Mouse (Mus musculus): Measurements from ENCODE around the gene Colgalt1.

Colgalt1 gene

GRCm38 (mm10) chr8:71610822-71611651 is at the start of gene Colgalt1:
TSS of gene Colgalt1 (plus strand) at chr8:71610998.
- peak; percentile 95 to 97 for DNase-seq

DNA sequence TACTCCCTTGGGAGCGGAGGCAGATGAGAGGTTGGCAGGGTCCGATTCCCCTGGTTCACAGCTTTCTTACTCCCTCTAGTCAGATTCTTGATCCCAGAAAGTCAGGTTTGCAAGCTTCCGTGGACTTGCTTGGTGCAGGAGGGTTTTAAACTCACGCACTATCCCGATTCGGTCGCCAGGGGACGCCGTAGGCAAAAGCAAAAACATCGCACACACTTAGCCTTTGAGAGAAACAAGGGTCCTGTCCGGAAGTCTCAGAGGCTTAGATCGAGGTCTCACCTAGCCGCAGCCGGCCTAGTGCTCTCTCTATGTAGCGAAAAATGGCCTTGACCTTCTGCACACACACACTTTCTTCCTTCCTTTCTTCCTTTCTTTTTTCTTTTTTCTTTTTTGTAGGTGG is 49.4 kb upstream of the Colgalt1 start:
- DNase-seq = peak; percentile 78 to 82

DNA sequence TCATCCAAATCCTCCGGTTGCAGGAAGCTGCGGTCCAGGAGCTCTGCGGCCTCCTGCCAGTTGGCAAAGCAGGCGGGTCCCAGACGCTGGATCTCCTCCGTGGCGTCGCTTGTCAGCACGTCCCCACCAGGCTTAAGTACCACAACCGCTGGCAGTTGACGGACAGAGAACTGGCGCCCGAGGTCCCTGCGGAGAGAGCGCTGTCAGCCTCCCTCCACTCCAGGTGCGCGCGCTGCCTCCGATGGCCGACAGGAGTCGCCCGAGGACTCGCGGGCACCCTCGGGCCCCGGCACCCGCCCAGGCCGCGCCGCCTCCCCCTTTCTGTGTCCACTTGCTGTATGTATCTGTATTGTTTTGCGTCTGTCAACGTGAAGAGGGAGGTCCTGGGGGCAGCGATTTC is 48.0 kb upstream of the Colgalt1 start:
- DNase-seq = peak; percentile 84 to 90

- DNase-seq = peak in 1 of 2 experiments; percentile 55
Measured at GRCm38 (mm10) chr8:71563992-71564391, 46.8 kb upstream of the Colgalt1 start.

DNA sequence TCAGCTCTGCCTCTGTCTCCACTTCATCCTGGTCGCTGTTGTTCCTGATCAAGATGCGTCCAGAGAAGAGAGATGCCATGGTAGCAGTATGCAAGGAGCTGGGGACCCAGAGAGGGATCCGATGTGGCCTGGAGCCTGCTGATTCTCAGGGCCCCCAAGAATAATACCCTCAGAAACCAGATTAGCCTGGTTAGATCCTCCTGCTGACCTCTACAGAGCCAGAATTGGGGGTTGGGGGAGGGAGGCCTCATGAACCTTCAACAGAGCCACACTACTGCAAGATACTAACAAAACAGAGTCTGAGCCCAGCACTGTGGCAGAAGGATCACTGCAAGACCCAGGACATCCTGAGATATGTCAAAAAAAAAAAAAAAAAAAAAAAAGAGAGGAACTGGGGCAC is 44.3 kb upstream of the Colgalt1 start, which contains the start of gene Nxnl1:
TSS of gene Nxnl1 (minus strand) at position 101 of the 400 bp plus-strand sequence.
- DNase-seq = no peak

DNA sequence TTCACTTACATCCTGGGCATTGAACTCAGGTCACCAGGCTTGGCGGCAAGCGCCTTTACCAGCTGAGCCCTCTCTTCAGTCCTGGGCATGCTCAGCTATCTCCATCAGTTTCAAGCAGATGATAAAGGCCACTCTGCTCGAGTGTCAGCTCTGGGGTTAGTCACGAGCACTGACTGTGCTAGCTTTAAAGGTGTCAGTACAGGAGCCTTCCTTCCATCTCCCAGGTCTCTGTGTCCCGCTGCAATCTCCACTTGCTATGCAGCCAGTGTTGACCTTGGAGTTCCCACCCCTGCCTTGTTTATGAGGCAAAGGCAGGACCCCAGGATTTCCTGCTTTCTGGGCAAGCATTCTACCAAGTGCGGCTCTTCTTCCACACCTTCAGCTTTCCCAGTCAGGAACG is 43.2 kb upstream of the Colgalt1 start:
- no peak for DNase-seq

DNA sequence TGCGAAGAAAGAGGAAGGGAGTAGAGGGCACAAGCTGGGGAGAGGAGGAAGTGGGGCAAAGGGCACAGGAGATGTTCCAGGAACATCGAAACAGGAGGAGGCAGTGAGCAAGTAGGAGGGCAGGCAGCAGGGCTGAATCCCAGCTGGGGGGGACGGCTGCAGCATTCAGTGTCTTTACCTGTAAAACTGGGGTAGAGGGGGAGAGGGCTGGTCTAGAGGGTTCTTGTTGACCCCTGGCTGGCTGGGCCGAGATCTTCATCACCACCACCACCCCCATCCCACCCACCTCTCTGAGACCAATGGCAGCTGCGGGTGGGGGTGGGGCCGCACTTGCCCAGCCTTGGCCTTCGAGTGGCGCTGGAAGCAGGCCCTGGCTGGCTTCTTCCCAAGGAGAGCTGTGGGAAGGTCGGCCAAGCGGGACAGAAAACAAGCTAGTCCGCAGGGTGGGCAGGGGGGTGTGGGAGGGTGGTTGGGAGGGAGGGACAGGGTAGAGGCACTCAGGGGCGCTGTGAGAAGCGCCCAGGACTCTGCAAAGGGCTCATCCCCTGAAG is 42.3 kb upstream of the Colgalt1 start, which contains the start of gene Slc27a1:
TSS of gene Slc27a1 (plus strand) at position 496 of the 551 bp plus-strand sequence.
- DNase-seq = peak; percentile 87 to 91

DNA sequence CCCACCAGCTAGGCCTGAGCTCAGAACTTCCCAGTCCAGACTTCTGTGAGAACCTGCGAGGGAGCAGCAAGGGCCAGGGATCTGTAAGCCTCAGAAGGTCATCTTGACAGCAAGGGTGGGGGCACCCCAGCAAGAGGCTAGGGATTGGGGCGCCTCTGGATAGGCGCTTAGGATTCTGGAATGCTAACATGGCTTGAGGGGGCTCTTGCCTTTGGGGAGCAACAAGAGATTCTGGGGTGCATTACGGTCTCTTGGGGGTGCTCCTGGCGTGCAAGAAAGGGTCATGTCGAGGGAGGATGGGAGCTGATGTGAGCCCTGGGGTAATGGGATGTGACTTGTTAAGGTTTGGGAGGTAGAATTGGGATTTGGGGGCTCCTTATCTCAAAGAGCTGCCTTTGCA is 41.9 kb upstream of the Colgalt1 start:
- DNase-seq = peak; percentile 47

- DNase-seq = peak; percentile 94 to 95
Measured at GRCm38 (mm10) chr8:71569366-71570290, 41.2 kb upstream of the Colgalt1 start.

GRCm38 (mm10) chr8:71570291-71570954 is 40.4 kb upstream of the Colgalt1 start:
- peak; percentile 97 to 98 for DNase-seq

GRCm38 (mm10) chr8:71572077-71572476 is 38.7 kb upstream of the Colgalt1 start:
- peak; percentile 57 to 69 for DNase-seq

DNA sequence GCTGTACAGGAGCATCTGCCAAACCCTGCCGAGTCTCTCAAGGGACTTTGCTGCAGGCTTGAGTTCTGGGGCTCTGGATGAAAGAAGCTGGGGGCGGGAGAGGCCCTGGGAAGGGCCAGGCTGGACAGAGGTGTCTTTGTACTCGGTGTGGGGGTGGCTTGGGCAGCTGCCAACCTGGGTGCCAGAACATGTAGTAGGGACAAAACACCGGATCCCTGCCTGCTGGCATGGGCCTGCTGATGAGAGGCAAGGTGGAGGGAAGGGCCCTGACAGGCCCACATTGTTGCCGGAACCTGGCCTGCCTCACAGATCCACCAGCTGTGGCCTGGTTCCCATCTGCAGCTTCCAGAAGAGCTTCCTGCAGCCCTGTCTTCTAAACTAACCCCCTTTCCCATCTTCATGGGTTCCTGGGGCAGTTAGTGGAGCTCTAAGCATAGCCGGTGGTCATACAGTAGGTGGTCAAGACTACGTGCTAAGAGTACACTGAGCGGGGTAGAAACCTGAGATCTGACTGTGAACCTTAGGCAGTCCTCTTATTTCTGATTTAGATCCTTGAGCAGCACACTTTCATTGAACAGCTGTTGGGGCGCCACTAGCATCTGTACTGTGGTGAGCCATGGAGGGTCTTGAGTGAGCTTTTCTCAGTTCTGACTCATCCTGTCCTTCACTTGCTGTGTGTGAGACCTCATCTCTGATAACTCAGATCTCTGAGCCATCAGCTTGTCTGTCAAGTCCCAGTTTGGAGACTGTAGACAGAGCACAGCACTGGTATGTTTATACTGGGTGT is 37.8 kb upstream of the Colgalt1 start:
- DNase-seq = peak; percentile 64 to 77

DNA sequence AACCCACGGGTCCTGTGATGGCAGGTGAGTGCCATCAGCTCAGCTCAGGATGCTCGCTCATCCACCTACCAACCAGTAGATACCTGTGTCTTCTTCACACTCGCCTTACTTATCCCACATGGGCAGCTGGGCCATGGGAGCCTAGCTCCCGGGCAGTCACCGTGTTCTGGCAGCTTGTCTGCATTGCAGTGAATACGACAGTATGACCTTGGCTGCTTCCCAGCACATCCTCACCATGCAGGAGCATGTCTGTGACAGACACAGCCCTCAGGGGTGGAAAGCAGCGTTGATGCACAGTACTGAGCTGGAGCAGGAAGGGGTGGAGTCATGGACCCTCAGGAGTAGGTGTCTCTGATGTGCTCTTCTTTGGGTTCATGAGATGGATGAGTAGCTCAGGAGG is 36.4 kb upstream of the Colgalt1 start:
- DNase-seq = peak in 1 of 2 experiments; percentile 36

DNA sequence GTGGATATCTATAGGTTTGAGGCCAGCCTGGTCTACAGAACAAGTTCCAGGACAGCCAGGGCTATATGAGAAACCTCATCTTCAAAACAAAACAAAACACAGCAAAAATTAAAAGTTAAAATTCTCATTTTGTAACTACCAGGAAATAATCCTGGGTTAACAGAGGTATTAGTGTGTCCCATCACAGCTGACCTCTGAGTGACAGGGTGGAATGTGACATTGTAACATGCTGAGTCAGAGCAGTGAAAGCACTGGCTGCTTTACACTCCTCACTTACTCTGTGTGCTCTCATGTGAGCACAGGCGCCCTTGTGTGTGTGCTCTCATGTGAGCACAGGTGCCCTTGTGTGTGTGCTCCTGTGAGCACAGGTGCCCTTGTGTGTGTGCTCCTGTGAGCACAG is 35.8 kb upstream of the Colgalt1 start:
- no peak for DNase-seq

- peak; percentile 46 to 49 for DNase-seq
Measured at GRCm38 (mm10) chr8:71577856-71578387, 32.9 kb upstream of the Colgalt1 start.

DNA sequence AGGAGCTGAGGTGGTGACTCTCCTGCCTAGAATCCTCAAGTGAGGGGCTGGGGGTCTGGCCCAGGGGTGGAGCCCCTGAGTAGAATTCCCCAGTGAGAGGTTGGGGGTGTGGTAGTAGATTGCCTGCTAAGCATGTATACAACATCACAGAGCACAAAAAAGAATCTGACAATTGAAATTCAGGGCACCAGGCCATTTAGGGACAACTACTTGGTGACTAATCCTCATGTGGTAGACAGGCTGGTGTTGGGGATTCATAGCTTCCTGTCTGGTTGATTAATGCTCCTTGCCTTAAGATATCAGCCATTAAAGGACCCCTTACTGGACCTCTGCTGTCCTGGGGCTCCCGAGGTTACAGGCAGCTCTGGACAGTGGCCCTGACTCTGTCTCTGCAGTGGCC is 31.8 kb upstream of the Colgalt1 start:
- no peak for DNase-seq

- peak; percentile 48 to 50 for DNase-seq
Measured at GRCm38 (mm10) chr8:71579476-71579875, 31.3 kb upstream of the Colgalt1 start.

DNA sequence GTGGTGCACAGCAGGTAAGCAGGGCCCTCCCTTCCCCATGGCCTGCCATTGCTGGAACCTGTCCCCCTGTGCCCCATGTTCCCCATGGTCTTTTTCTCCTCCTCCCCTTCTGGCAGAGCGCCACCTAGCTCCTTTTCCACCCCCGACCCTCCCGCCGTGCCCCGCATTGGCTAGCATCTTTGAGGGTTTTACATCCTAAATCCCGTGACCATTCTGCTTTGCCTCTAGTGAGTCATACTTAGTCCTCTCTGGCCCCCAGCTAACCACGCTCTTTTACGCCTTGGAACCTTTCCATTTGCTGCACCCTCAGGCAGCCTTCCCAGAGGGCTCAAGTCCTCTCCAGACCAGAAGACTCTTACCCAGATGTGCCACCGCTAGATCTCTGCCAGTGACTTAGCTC is 30.6 kb upstream of the Colgalt1 start:
- DNase-seq = peak in 1 of 2 experiments; percentile 45

- peak; percentile 71 to 82 for DNase-seq
Measured at GRCm38 (mm10) chr8:71586891-71587290, 23.9 kb upstream of the Colgalt1 start.

DNA sequence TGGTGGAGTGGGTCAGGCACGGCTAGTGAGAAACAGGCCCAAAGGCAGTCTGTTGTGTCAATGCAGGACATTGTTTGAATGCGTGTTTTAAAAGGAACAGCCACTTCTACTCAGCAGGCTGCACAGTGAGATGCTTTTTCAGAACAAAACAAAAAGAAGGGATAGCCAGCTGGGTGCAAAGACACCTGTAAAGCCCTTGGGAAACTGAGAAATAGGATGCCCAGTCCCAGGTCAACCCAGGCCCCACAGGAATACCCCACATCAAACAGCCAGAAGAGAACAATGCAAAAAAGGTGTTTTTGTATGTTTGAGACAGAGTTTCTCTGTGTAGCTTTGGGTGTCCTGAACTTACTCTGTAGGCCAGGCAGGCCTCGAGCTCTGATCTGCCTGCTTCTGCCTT is 22.0 kb upstream of the Colgalt1 start:
- DNase-seq = no peak

GRCm38 (mm10) chr8:71591017-71591416 is 19.8 kb upstream of the Colgalt1 start:
- no peak for DNase-seq
